Mouse (Mus musculus) G1E (cell line): Measurements from ENCODE around the gene Dthd1. TPM values are rescaled to one million over a fixed set of nuclear protein-coding genes. Genes with fewer than 3 reads are reported as not detected.

Experiments used
- ATAC-seq: 2 replicates; pipeline ENCODE4 v1.8.0; 2016; ENCODE audit warnings: mild to moderate bottlenecking; ENCODE audit not compliant: insufficient number of reproducible peaks, poor library complexity, low FRiP score, severe bottlenecking; ENCODE audit errors: extremely low read depth
- DNase-seq: peaks from one replicate; pipeline ENCODE4 v3.0.0; 2012; ENCODE audit warnings: low spot score
- H3K27me3 ChIP-seq: 2 replicates; pipeline ENCODE4 v1.6.1; 2012; ENCODE audit warnings: mild to moderate bottlenecking, low read length, inconsistent platforms; ENCODE audit not compliant: insufficient read depth
- H3K36me3 ChIP-seq: replicated peaks from 2 replicates; pipeline ENCODE3; 2012; ENCODE audit warnings: mild to moderate bottlenecking, inconsistent platforms
- H3K4me1 ChIP-seq: 2 replicates; pipeline ENCODE4 v1.6.1; 2012; ENCODE audit warnings: low read depth, low read length, inconsistent platforms, mixed read lengths; ENCODE audit not compliant: insufficient read depth
- H3K4me3 ChIP-seq: 2 replicates; pipeline ENCODE4 v1.5.1; 2012; ENCODE audit warnings: low read depth, mild to moderate bottlenecking, inconsistent platforms, low read length, moderate library complexity, mixed read lengths
- H3K9me3 ChIP-seq: replicated peaks from 2 replicates; pipeline ENCODE4 v1.6.1; 2012; ENCODE audit warnings: inconsistent platforms
- CTCF ChIP-seq: IDR thresholded peaks from 2 replicates; pipeline ENCODE4 v1.5.1; 2012; ENCODE audit warnings: low read depth, low read length, inconsistent platforms, mixed read lengths
- GATA1 ChIP-seq: IDR thresholded peaks from 2 replicates; pipeline ENCODE4 v1.6.1; 2012; ENCODE audit warnings: borderline replicate concordance, low read length, inconsistent platforms, mixed read lengths
- GATA2 ChIP-seq: IDR thresholded peaks from 2 replicates; pipeline ENCODE4 v1.6.1; 2012; ENCODE audit warnings: low read depth, low read length, inconsistent platforms, borderline replicate concordance
- POLR2AphosphoS5 ChIP-seq: IDR thresholded peaks from 2 replicates; pipeline ENCODE4 v1.6.1; 2012; ENCODE audit warnings: low read depth, low read length, inconsistent platforms; ENCODE audit not compliant: insufficient replicate concordance
- TAL1 ChIP-seq: conservative IDR thresholded peaks from 2 replicates; pipeline ENCODE4 v1.6.1; 2012; ENCODE audit warnings: low read depth, low read length, inconsistent platforms, mixed read lengths
- polyA plus RNA-seq: library from polyadenylated mRNA; stranded (reverse); fragments of >175 nt; gene quantifications from 2 replicates; pipeline ENCODE4 v1.2.3, GENCODE M21; 2012
- total RNA-seq, 2 experiments: library from RNA; stranded (forward) in 1 of 2; stranded (reverse) in 1 of 2; fragments of 200-1000 nt in 1 of 2; fragments of >200 nt in 1 of 2; fragmentation: Nextera tagmentation in 1 of 2; gene quantifications; 2 replicates each; pipeline ENCODE4 v1.2.3; 2014 to 2017

Gene Dthd1
- not detected in 2 replicates for total RNA-seq (2014; fragmentation: Nextera tagmentation)
- total RNA-seq (2017) = 0.05 TPM in 1 of 2 replicates, not detected in the other
- not detected in 2 replicates for polyA plus RNA-seq

DNA sequence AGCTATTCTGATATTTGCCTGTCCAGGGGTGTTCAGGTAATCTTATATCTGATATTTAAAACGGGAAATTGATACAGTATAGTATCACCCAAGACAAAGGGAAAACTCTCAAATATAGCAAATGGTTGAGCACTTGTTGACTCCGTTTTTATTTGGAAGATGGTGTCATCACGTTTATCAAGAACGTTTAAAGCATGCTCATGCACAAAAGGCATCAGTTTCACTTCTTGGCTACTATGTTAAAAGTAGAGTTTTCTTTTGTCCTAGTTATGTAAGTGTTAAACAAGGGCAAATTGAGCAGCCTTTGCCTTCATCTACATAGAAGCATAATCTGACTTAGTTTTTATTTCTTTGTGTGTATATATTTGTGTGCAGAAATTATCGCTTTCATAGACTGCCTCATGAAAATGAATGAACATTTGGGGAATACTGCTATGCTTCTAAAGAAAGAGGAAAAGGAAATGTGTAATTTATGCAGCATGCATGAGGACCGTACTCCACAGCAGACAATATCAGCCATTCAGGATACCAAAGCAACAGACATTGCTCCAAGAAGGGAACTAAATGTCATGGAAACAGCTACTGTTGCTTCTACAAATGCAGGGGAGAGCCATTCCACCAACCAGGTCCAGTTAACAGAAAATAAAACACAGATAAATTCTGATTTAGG, at the start of gene Dthd1:
Dthd1 (plus strand) TSS at position 422 of the 670 bp plus-strand sequence.
- ATAC-seq = no peak
- Histone ChIP-seq H3K36me3 (no peaks in the 10 kb centered on the region), H3K4me1 (no peaks in the 10 kb centered on the region), H3K4me3 (no peak within 1 kb of the TSS), H3K9me3 (no peaks in the 10 kb centered on the region), H3K27me3 (no peaks in the 10 kb centered on the region)
- no peak for DNase-seq
- TF ChIP-seq GATA1 = no peak
- no peak for TF ChIP-seq TAL1
- TF ChIP-seq CTCF = no peak
- no peak for TF ChIP-seq POLR2AphosphoS5
- TF ChIP-seq GATA2 = no peak

DNA sequence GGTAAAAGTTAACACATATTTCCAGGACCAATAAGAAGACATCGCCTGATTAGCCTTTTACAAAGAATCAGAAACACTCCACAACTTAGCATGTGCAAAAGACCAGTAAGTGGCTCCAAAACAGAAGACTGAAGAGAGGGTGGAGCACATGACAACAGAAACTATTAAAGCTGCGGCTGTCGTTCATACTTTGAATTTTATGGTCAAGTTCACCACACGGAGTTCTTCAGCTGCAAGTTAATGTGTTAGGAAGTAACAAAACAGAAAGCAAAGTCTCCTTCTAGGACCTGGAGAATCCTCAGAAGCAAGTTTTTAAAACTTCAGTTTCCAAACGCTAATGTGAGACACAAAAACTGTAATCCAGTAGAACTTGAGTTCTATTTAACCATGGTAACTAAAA, 49.5 kb upstream of the Dthd1 start:
- ATAC-seq = no peak
- Histone ChIP-seq H3K27me3 (no peaks in the 10 kb centered on the region), H3K36me3 (no peaks in the 10 kb centered on the region), H3K4me3 (no peak overlapping the region), H3K4me1 (no peaks in the 10 kb centered on the region), H3K9me3 (peaks cover 14% of the 10 kb centered on the region)
- TF ChIP-seq GATA1 = no peak
- TF ChIP-seq POLR2AphosphoS5 = no peak
- no peak for TF ChIP-seq TAL1
- TF ChIP-seq GATA2 = no peak
- TF ChIP-seq CTCF = no peak
- DNase-seq = no peak

DNA sequence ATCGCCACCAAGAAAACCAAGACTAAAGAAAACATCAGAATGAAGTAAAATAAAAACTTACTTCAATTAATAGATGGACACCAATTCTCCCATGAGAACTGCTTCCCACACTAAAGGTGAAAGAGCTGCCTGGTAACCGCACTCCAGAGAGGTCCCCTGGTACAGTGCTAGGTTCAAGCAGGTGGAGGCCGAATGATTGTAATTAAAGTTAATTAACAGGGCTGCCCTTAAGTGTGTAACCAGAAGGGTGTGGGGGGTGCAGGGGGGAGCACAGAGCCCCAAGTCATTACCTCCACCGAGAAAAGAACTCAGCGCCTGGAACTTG, 48.2 kb upstream of the Dthd1 start:
- no peak overlapping the region for H3K4me3 ChIP-seq
- H3K4me1 ChIP-seq = no peaks in the 10 kb centered on the region
- DNase-seq (no peak), ATAC-seq (no peak)
- no peaks in the 10 kb centered on the region for H3K27me3 ChIP-seq
- H3K36me3 ChIP-seq = no peaks in the 10 kb centered on the region
- TF ChIP-seq GATA2 (no peak), POLR2AphosphoS5 (no peak), TAL1 (no peak), GATA1 (no peak), CTCF (no peak)
- peaks cover 14% of the 10 kb centered on the region for H3K9me3 ChIP-seq

DNA sequence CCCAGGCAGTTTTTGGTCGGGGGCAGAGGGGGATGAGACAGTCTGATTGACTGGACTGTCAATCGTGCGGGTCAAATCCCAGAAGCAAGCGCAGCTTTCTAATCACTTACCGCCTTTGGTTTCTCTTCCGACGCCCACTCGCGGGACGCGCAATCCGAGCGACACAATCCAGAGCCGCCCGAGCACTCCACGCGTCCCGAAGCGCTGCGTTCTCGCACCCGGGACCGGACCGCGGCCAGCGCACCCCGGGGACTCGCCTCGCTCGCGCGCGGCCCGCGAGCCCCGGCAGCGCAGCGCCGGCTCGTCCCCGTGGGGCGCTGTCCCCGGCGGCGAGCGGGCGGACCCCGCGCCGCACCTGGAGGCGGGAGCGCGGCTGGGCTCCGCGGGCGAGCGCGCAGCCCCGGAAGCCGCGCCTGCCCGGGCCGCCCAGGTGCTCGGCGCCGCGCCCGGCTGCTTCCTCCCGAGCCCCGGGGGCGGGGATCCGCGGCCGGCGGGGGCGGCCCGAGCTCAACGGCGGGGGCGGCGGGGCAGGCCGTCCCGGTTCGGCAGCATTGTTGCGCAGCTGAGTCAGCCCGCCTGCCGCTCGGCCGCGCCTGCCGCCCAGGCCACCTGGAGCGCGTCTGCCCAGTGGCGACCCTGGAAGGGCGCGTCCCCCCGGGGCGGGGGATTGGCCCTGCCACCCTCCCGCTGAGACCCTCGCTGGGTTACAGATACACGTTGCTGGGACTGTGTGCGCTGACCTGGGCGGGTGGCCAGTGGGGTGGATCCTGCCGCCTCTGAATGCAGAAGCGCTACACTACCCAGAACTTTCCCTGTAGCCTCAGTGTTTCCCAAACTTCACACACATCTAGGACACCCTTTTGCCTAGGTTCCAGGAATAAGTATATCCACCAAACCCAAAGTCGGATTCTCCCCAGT, 47.6 kb upstream of the Dthd1 start, which contains the start of gene Arap2:
Arap2 (minus strand) TSS at position 376 of the 918 bp plus-strand sequence.
- no peak for TF ChIP-seq TAL1
- no peak for TF ChIP-seq GATA1
- no peak for TF ChIP-seq GATA2
- no peak for TF ChIP-seq CTCF
- no peak for TF ChIP-seq POLR2AphosphoS5
- ATAC-seq = no peak
- no peaks in the 10 kb centered on the region for H3K4me1 ChIP-seq
- H3K4me3 ChIP-seq = no peak within 1 kb of the TSS
- H3K27me3 ChIP-seq = no peaks in the 10 kb centered on the region
- no peaks in the 10 kb centered on the region for H3K36me3 ChIP-seq
- H3K9me3 ChIP-seq = peaks cover 12% of the 10 kb centered on the region
- no peak for DNase-seq

DNA sequence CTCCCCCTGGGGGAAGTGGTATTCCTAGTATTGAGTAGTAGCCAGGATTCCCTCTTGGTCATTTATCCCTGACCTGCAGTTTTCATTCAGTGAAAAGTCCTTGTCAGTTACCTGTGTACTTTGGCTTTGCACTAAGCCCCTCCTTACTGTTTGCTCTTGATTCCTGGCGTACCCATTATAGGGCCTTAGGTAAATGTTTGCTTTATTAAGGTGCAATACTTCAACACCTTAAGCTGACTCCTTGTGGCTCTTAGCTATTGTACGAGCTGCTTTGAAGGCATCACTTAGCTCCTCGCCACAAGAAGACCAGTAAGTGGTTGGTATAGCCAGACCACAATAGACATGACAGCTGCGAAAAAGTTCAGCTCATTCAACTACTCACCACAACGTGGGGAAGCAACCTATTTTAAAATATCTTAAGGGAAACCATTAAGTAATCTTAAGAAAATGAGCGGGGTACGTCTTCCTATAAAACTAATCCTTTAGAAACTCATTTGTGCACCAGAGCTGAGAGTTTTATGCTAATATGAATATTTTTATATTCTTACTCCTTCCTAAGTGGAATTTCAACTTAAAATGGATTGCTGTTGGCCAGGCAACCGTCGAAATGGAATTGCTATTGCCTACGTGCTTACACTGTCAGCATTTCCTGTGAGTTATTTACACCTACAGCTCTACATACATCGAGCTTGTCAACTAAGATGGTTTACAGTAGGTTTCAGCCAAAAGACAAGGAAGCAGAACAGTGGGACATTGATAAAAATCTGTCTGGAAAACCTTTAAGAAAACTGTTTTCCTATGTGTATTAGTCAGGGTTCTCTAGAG, 41.6 kb upstream of the Dthd1 start:
- no peaks in the 10 kb centered on the region for H3K4me1 ChIP-seq
- H3K27me3 ChIP-seq = no peaks in the 10 kb centered on the region
- no peak overlapping the region for H3K4me3 ChIP-seq
- no peak for DNase-seq
- no peak for TF ChIP-seq GATA1
- no peak for TF ChIP-seq GATA2
- no peak for TF ChIP-seq POLR2AphosphoS5
- no peak for TF ChIP-seq CTCF
- TF ChIP-seq TAL1 = no peak
- 0 out of 2 replicates have a peak, but pooled peaks cover 2% of the 10 kb centered on the region for H3K9me3 ChIP-seq
- ATAC-seq = no peak
- H3K36me3 ChIP-seq = no peaks in the 10 kb centered on the region

DNA sequence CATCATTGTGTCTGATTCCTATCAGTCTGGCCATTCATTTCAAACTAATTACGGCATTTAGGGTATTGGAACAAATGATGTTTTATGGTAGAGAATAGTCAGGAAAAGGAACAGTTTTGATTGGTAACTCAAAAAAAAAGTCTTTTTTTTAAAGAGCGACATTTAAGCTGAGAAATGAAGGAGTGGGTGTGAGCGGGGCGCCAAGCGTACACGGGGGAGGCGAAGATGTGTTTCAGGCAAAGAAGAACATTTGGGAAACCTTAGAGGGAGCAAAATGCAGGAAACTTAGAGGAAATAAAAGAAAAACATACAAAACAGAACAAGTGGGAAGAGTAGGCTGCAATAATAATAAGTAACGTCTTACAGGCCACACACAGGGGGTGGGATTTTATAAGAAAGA, 35.8 kb upstream of the Dthd1 start:
- no peaks in the 10 kb centered on the region for H3K27me3 ChIP-seq
- ATAC-seq = no peak
- DNase-seq = no peak
- no peaks in the 10 kb centered on the region for H3K4me1 ChIP-seq
- H3K36me3 ChIP-seq = no peaks in the 10 kb centered on the region
- TF ChIP-seq CTCF = no peak
- TF ChIP-seq TAL1 = no peak
- TF ChIP-seq POLR2AphosphoS5 = no peak
- no peak for TF ChIP-seq GATA2
- no peak for TF ChIP-seq GATA1
- no peak overlapping the region for H3K4me3 ChIP-seq
- H3K9me3 ChIP-seq = no peaks in the 10 kb centered on the region
